Mouse (Mus musculus) right cerebral cortex, adult 18-20 months (tissue): ENCODE data around the gene Ufsp2.
A peak's percentile ranks its signal among the peaks of the same experiment; 100 is the strongest.

ENCODE experiments used
- DNase-seq: peaks from one replicate; pipeline ENCODE4 v3.0.0; 2022; ENCODE audit warnings: mixed read lengths

Gene Ufsp2

GRCm38 (mm10) chr8:46022203-46022602, 46.9 kb downstream of the Ufsp2 start:
- DNase-seq: peak; percentile 35

DNA sequence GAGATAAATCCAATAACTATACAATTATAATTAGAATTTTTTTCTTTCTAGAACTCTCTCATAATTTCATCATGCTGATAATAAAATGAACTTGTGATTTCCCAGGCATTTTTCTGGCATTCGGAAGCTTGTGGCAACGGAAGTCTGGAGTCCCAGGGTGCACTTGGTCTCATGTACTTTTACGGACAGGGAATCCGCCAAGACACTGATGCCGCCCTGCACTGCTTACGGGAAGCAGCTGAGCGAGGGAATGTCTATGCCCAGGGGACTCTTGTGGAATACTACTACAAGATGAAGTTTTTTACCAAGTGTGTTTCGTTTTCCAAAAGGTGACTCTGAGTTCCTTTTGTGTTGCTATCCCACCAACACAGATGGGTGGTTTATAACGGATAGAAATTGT, 47.4 kb downstream of the Ufsp2 start:
- DNase-seq: no peak

- no peak for DNase-seq
These were observed 49.1 kb downstream of the Ufsp2 start for GRCm38 (mm10) chr8:46024392-46024791.

DNA sequence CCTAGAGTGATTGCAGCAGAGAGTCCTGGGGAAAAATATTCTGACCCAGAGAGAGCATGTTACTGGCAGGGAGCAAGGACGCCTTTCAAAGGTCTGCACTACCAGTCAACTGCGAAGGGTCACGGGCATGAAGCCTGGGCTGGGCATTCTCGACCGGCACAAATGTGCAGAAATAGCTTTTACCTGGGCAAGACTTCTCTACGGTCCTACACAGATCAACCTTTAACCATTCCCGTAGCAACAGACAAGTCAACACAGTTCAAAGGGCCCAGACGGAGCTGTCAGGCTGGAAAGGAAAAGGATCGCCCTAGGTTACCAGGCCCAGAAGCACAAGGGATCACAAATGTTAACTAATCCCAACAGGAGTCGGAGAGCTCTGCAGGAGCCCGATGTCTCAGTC, 60.9 kb downstream of the Ufsp2 start:
- no peak for DNase-seq

DNA sequence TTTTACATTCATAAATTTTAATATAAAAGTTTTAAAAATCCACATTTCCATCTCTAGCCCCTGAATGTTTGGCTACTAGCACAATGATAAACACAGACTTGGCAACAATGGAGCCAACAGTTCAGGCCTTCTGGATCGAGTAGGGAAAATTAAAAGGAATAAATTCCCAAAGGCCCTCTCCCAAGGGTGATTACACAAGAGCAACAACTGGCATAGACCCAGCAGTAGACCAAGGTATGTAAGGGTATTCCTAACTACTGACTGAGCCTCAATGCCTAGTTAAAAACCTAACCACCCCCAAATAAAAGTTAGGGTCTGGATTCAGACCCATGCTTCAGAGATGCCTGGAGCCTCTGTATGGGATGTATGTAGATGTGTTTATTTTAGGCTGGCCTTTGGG, 64.3 kb downstream of the Ufsp2 start:
- DNase-seq: no peak

GRCm38 (mm10) chr8:46040260-46040659, 64.9 kb downstream of the Ufsp2 start:
- DNase-seq: peak; percentile 25
